Mouse (Mus musculus): ENCODE results near the gene Cecr2. TPM values are rescaled to one million over a fixed set of nuclear protein-coding genes. Genes with fewer than 3 reads are reported as not detected.

Cecr2 gene
- polyA plus RNA-seq, 1 experiment from 2014 or later: 15.7 TPM

GRCm38 (mm10) chr6:120782948-120783347 is 116.8 kb downstream of the Cecr2 start:
- peaks cover 7% of the 10 kb centered on the region for H3K4me1 ChIP-seq
- H3K4me2 ChIP-seq (replicated peaks): no peak overlapping the region
- H3K9me3 ChIP-seq (replicated peaks): no peaks in the 10 kb centered on the region
- no peak for ATAC-seq (ENCODE audit: low FRiP score)
- 89% methylated on average over 2 of the region's 2 CpGs for WGBS
- H3K9ac ChIP-seq: no peak overlapping the region
- H3K27me3 ChIP-seq: no peaks in the 10 kb centered on the region
- no peak overlapping the region for H3K27ac ChIP-seq
- H3K36me3 ChIP-seq: no peaks in the 10 kb centered on the region
- H3K4me3 ChIP-seq: no peak overlapping the region

GRCm38 (mm10) chr6:120784351-120784750 is 118.2 kb downstream of the Cecr2 start:
- Histone ChIP-seq H3K36me3 (peaks cover 3% of the 10 kb centered on the region; the same call in 1 of the 2 replicates), H3K4me1 (peaks cover 7% of the 10 kb centered on the region), H3K9ac (no peak overlapping the region), H3K4me2 (replicated peaks) (no peak overlapping the region), H3K27ac (0 out of 2 replicates have a peak overlapping the region, but pooled peaks have one; percentile 8), H3K27me3 (no peaks in the 10 kb centered on the region), H3K9me3 (replicated peaks) (no peaks in the 10 kb centered on the region), H3K4me3 (no peak overlapping the region)
- 0 out of 2 replicates have a peak, but pooled peaks have one; percentile 11 for ATAC-seq (ENCODE audit: low FRiP score)
- 48% methylated on average over 7 of the region's 7 CpGs for WGBS

GRCm38 (mm10) chr6:120788068-120788607 is 122.0 kb downstream of the Cecr2 start:
- no peak for ATAC-seq (ENCODE audit: low FRiP score)
- H3K4me1 ChIP-seq: peaks cover 11% of the 10 kb centered on the region
- no peak overlapping the region for H3K27ac ChIP-seq
- H3K9ac ChIP-seq: no peak overlapping the region
- H3K4me2 ChIP-seq (replicated peaks): no peak overlapping the region
- peaks cover 21% of the 10 kb centered on the region for H3K36me3 ChIP-seq
- WGBS: 86% methylated on average over 5 of the region's 5 CpGs
- no peak overlapping the region for H3K4me3 ChIP-seq
- no peaks in the 10 kb centered on the region for H3K27me3 ChIP-seq
- H3K9me3 ChIP-seq (replicated peaks): no peaks in the 10 kb centered on the region

GRCm38 (mm10) chr6:120788904-120789303 is 122.7 kb downstream of the Cecr2 start:
- H3K4me2 ChIP-seq (replicated peaks): no peak overlapping the region
- H3K4me1 ChIP-seq: peaks cover 11% of the 10 kb centered on the region
- no peak overlapping the region for H3K27ac ChIP-seq
- H3K9me3 ChIP-seq (replicated peaks): no peaks in the 10 kb centered on the region
- peaks cover 29% of the 10 kb centered on the region for H3K36me3 ChIP-seq
- no peak for ATAC-seq (ENCODE audit: low FRiP score)
- no peaks in the 10 kb centered on the region for H3K27me3 ChIP-seq
- no peak overlapping the region for H3K4me3 ChIP-seq
- no peak overlapping the region for H3K9ac ChIP-seq

- Histone ChIP-seq H3K4me3 (no peak overlapping the region), H3K36me3 (peaks cover 41% of the 10 kb centered on the region), H3K27ac (no peak overlapping the region), H3K4me2 (replicated peaks) (no peak overlapping the region), H3K27me3 (no peaks in the 10 kb centered on the region), H3K9me3 (replicated peaks) (no peaks in the 10 kb centered on the region), H3K9ac (no peak overlapping the region), H3K4me1 (peaks cover 4% of the 10 kb centered on the region; the same call in 1 of the 2 replicates)
- no peak for ATAC-seq (ENCODE audit: low FRiP score)
- WGBS: 93% methylated on average over 10 of the region's 11 CpGs
These were observed 124.0 kb downstream of the Cecr2 start for GRCm38 (mm10) chr6:120790153-120790552.

GRCm38 (mm10) chr6:120790717-120791116 is 124.5 kb downstream of the Cecr2 start:
- H3K27me3 ChIP-seq: no peaks in the 10 kb centered on the region
- H3K9ac ChIP-seq: no peak overlapping the region
- H3K27ac ChIP-seq: no peak overlapping the region
- WGBS: 70% methylated on average over 5 of the region's 5 CpGs
- ATAC-seq (ENCODE audit: low FRiP score): no peak
- H3K9me3 ChIP-seq (replicated peaks): no peaks in the 10 kb centered on the region
- no peak overlapping the region for H3K4me2 ChIP-seq (replicated peaks)
- no peak overlapping the region for H3K4me3 ChIP-seq
- peaks cover 47% of the 10 kb centered on the region for H3K36me3 ChIP-seq
- peaks cover 4% of the 10 kb centered on the region; the same call in 1 of the 2 replicates for H3K4me1 ChIP-seq

- Histone ChIP-seq H3K27ac (no peak overlapping the region), H3K27me3 (no peaks in the 10 kb centered on the region), H3K36me3 (peaks cover 69% of the 10 kb centered on the region), H3K4me1 (peaks cover 4% of the 10 kb centered on the region; the same call in 1 of the 2 replicates), H3K4me3 (no peak overlapping the region), H3K9me3 (replicated peaks) (no peaks in the 10 kb centered on the region), H3K9ac (no peak overlapping the region), H3K4me2 (replicated peaks) (no peak overlapping the region)
- WGBS: 91% methylated on average over 8 of the region's 8 CpGs
- no peak for ATAC-seq (ENCODE audit: low FRiP score)
These were observed 126.8 kb downstream of the Cecr2 start for GRCm38 (mm10) chr6:120792947-120793346.

GRCm38 (mm10) chr6:120795422-120796086 is 129.4 kb downstream of the Cecr2 start:
- Histone ChIP-seq H3K9me3 (replicated peaks) (no peaks in the 10 kb centered on the region), H3K4me3 (no peak overlapping the region), H3K36me3 (peaks cover 90% of the 10 kb centered on the region), H3K27me3 (no peaks in the 10 kb centered on the region), H3K4me2 (replicated peaks) (no peak overlapping the region), H3K9ac (no peak overlapping the region), H3K4me1 (peaks cover 3% of the 10 kb centered on the region; the same call in 1 of the 2 replicates), H3K27ac (no peak overlapping the region)
- ATAC-seq (ENCODE audit: low FRiP score): no peak
- 90% methylated on average over 5 of the region's 5 CpGs for WGBS

GRCm38 (mm10) chr6:120796111-120796510 is 129.9 kb downstream of the Cecr2 start:
- 81% methylated on average over 2 of the region's 2 CpGs for WGBS
- peaks cover 95% of the 10 kb centered on the region for H3K36me3 ChIP-seq
- no peak for ATAC-seq (ENCODE audit: low FRiP score)

GRCm38 (mm10) chr6:120798019-120798418 is 131.8 kb downstream of the Cecr2 start:
- H3K27ac ChIP-seq: no peak overlapping the region
- H3K9me3 ChIP-seq (replicated peaks): no peaks in the 10 kb centered on the region
- H3K36me3 ChIP-seq: peaks cover 96% of the 10 kb centered on the region
- no peak for ATAC-seq (ENCODE audit: low FRiP score)
- H3K27me3 ChIP-seq: no peaks in the 10 kb centered on the region
- no peak overlapping the region for H3K9ac ChIP-seq
- no peak overlapping the region for H3K4me3 ChIP-seq
- H3K4me1 ChIP-seq: no peaks in the 10 kb centered on the region
- WGBS: 94% methylated on average over 7 of the region's 7 CpGs
- H3K4me2 ChIP-seq (replicated peaks): no peak overlapping the region

More at GRCm38 (mm10) chr6:120796111-120796510, 129.9 kb downstream of the Cecr2 start:
- no peaks in the 10 kb centered on the region for H3K9me3 ChIP-seq (replicated peaks)
- no peak overlapping the region for H3K27ac ChIP-seq
- H3K4me1 ChIP-seq: no peaks in the 10 kb centered on the region
- no peak overlapping the region for H3K9ac ChIP-seq
- no peak overlapping the region for H3K4me2 ChIP-seq (replicated peaks)
- no peak overlapping the region for H3K4me3 ChIP-seq
- no peaks in the 10 kb centered on the region for H3K27me3 ChIP-seq

- Histone ChIP-seq H3K9me3 (replicated peaks) (no peaks in the 10 kb centered on the region), H3K27ac (no peak overlapping the region), H3K4me3 (no peak overlapping the region), H3K36me3 (peaks cover 96% of the 10 kb centered on the region), H3K9ac (no peak overlapping the region), H3K27me3 (no peaks in the 10 kb centered on the region), H3K4me2 (replicated peaks) (no peak overlapping the region), H3K4me1 (no peaks in the 10 kb centered on the region)
- no peak for ATAC-seq (ENCODE audit: low FRiP score)
- 91% methylated on average over 4 of the region's 4 CpGs for WGBS
These were observed 132.7 kb downstream of the Cecr2 start for GRCm38 (mm10) chr6:120798905-120799304.

GRCm38 (mm10) chr6:120799581-120800041 is 133.4 kb downstream of the Cecr2 start:
- Histone ChIP-seq H3K9me3 (replicated peaks) (no peaks in the 10 kb centered on the region), H3K36me3 (peaks cover 96% of the 10 kb centered on the region)
- 94% methylated on average over 4 of the region's 4 CpGs for WGBS

More at GRCm38 (mm10) chr6:120799581-120800041, 133.4 kb downstream of the Cecr2 start:
- H3K4me2 ChIP-seq (replicated peaks): no peak overlapping the region
- no peak overlapping the region for H3K9ac ChIP-seq
- H3K4me1 ChIP-seq: no peaks in the 10 kb centered on the region
- ATAC-seq (ENCODE audit: low FRiP score): no peak
- no peaks in the 10 kb centered on the region for H3K27me3 ChIP-seq
- no peak overlapping the region for H3K4me3 ChIP-seq
- no peak overlapping the region for H3K27ac ChIP-seq
